Mouse (Mus musculus) forebrain, embryonic 10.5 days (tissue): ENCODE results near the gene Lgsn. TPM values are rescaled to one million over a fixed set of nuclear protein-coding genes. Genes with fewer than 3 reads are reported as not detected.

Experiments used
- DNase-seq: peaks from one replicate; pipeline ENCODE4 v3.0.0-alpha.2; 2017; ENCODE audit warnings: low spot score; ENCODE audit errors: extremely low spot score
- H3K27ac ChIP-seq: fragments of 300-500 bp; sonication (generic); 2 replicates; pipeline ENCODE4 v1.5.1; 2016; ENCODE audit warnings: mild to moderate bottlenecking
- H3K27me3 ChIP-seq: fragments of 300-500 bp; sonication (generic); 2 replicates; pipeline ENCODE4 v1.6.1; 2016; ENCODE audit warnings: mild to moderate bottlenecking; ENCODE audit not compliant: poor library complexity, severe bottlenecking
- H3K36me3 ChIP-seq: fragments of 300-500 bp; sonication (generic); replicated peaks from 2 replicates; pipeline ENCODE4 v1.6.1; 2016; ENCODE audit warnings: mild to moderate bottlenecking, moderate library complexity
- H3K4me1 ChIP-seq: fragments of 300-500 bp; sonication (generic); 2 replicates; pipeline ENCODE4 v1.6.1; 2016
- H3K4me3 ChIP-seq: fragments of 300-500 bp; sonication (generic); 2 replicates; pipeline ENCODE4 v1.5.1; 2016; ENCODE audit warnings: mild to moderate bottlenecking, moderate library complexity
- H3K9me3 ChIP-seq: fragments of 300-500 bp; sonication (generic); 2 replicates; pipeline ENCODE4 v1.6.1; 2016; ENCODE audit warnings: mild to moderate bottlenecking, moderate library complexity
- WGBS: fragments of 180-500 bp; shearing (Covaris S2); methylation state at CpG from one replicate; pipeline ENCODE4 v1.1.7; 2016; 5-methylcytosine and 5-hydroxymethylcytosine counted together
- polyA plus RNA-seq: library from polyadenylated mRNA; unstranded; fragments of >200 nt; fragmentation: Nextera tagmentation; extraction: Ambion mirVana; gene quantifications from 2 replicates; pipeline ENCODE4 v1.2.1, GENCODE M21; 2016

Gene Lgsn
- polyA plus RNA-seq, 1 experiment from 2014 or later = not detected

- 72% methylated on average over 3 of the region's 3 CpGs for WGBS
- Histone ChIP-seq H3K4me3 (no peak overlapping the region), H3K36me3 (no peaks in the 10 kb centered on the region), H3K4me1 (no peaks in the 10 kb centered on the region), H3K27me3 (no peaks in the 10 kb centered on the region), H3K9me3 (no peaks in the 10 kb centered on the region), H3K27ac (no peak overlapping the region)
- no peak for DNase-seq
Measured at GRCm38 (mm10) chr1:31175401-31175800, 800 bp upstream of the Lgsn start.

DNA sequence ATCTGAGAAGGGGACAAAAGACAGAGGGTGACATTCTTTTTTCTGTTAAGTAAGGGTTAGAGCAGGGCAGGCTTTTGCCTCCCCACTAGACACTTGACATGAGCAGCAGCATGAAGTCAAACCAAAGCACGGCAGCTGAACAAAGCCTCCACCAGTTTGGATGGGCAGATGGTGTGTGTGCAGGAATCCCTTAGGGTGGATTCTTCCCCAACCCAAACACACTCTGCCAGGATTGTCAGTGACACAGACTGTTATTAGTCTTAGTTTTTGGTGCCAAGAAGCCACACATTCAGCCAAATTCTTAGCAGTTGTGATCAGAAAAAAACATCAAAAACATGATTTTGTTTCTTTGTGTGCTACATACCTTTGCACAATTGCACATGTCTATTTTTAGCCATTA is 2.1 kb downstream of the Lgsn start:
- Histone ChIP-seq H3K4me3 (no peak overlapping the region), H3K9me3 (no peaks in the 10 kb centered on the region), H3K27me3 (no peaks in the 10 kb centered on the region), H3K4me1 (no peaks in the 10 kb centered on the region), H3K36me3 (no peaks in the 10 kb centered on the region), H3K27ac (no peak overlapping the region)
- DNase-seq = no peak
- 64% methylated on average over 1 of the region's 1 CpGs for WGBS

GRCm38 (mm10) chr1:31190237-31190866 is 14.2 kb downstream of the Lgsn start:
- H3K36me3 ChIP-seq = no peaks in the 10 kb centered on the region
- no peak overlapping the region for H3K27ac ChIP-seq
- no peaks in the 10 kb centered on the region for H3K4me1 ChIP-seq
- H3K27me3 ChIP-seq = no peaks in the 10 kb centered on the region
- WGBS = 83% methylated on average over 10 of the region's 10 CpGs
- H3K4me3 ChIP-seq = no peak overlapping the region
- no peak for DNase-seq
- no peaks in the 10 kb centered on the region for H3K9me3 ChIP-seq

DNA sequence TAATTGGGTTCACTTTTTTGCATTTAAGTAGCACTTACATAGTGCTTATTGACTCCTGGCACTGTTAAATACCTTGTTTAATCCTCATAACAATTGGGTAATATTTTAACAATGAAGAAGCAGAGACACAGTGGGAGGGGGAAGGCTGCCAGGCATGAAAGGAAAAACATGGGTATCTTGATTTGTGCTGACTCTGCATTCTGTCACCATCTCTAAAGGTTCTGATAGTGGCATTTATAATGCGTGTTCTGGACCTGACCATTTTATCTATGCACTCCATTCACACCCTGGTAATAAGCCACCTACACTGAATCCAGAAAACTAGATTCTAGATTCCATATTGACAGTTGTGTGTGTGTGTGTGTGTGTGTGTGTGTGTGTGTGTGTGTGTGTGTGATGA is 19.4 kb downstream of the Lgsn start:
- Histone ChIP-seq H3K9me3 (no peaks in the 10 kb centered on the region), H3K4me3 (no peak overlapping the region), H3K36me3 (no peaks in the 10 kb centered on the region), H3K4me1 (no peaks in the 10 kb centered on the region), H3K27me3 (no peaks in the 10 kb centered on the region), H3K27ac (no peak overlapping the region)
- no peak for DNase-seq
- 88% methylated on average over 1 of the region's 1 CpGs for WGBS

DNA sequence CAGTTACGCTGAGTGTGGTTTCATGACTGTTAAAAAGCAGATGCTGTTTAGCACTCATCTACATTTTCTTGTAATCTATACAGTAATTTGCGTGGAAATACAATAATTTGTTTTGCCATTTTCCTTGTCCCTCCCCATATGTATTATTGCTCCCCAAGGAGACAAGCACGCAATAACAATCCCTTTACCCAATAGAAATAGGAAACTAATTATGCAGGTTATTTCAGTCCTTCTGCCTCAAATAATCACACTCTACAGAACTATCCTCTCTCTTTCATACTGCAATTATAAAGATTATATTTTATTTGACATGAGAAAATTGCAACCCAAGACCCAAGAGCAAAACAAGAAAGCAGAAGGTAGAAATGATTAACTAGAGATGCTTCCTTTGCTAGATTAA is 20.8 kb downstream of the Lgsn start:
- Histone ChIP-seq H3K36me3 (no peaks in the 10 kb centered on the region), H3K27ac (no peak overlapping the region), H3K9me3 (no peaks in the 10 kb centered on the region), H3K27me3 (no peaks in the 10 kb centered on the region), H3K4me1 (no peaks in the 10 kb centered on the region), H3K4me3 (no peak overlapping the region)
- no peak for DNase-seq
- WGBS = 92% methylated on average over 3 of the region's 3 CpGs

GRCm38 (mm10) chr1:31203771-31204170 is 27.6 kb downstream of the Lgsn start:
- no peak overlapping the region for H3K27ac ChIP-seq
- 93% methylated on average over 10 of the region's 10 CpGs for WGBS

DNA sequence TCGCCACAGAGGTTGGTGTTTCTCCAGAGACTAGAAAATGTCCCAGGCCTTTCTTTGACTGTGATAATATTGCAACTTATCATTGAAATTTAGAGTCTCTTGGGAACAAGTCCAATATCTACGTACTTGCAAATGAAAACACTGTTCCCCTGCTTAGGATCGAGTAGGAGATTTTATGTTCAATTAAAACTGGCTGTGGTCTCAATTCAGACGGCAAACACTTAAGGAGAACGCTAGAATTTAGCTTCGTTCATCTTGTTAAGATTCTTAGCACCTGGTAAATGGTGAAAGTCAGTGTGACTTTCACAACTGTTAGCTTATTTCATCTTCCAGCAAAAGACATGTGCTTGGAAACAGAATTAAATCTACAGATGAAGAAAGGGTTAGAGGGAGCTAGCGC is 29.1 kb downstream of the Lgsn start:
- Histone ChIP-seq H3K27ac (no peak overlapping the region), H3K4me3 (no peak overlapping the region), H3K36me3 (no peaks in the 10 kb centered on the region), H3K9me3 (no peaks in the 10 kb centered on the region), H3K4me1 (no peaks in the 10 kb centered on the region), H3K27me3 (no peaks in the 10 kb centered on the region)
- DNase-seq = no peak
- 84% methylated on average over 7 of the region's 7 CpGs for WGBS

More at GRCm38 (mm10) chr1:31203771-31204170, 27.6 kb downstream of the Lgsn start:
- no peak for DNase-seq
- Histone ChIP-seq H3K36me3 (no peaks in the 10 kb centered on the region), H3K4me1 (no peaks in the 10 kb centered on the region), H3K9me3 (no peaks in the 10 kb centered on the region), H3K27me3 (no peaks in the 10 kb centered on the region), H3K4me3 (no peak overlapping the region)

DNA sequence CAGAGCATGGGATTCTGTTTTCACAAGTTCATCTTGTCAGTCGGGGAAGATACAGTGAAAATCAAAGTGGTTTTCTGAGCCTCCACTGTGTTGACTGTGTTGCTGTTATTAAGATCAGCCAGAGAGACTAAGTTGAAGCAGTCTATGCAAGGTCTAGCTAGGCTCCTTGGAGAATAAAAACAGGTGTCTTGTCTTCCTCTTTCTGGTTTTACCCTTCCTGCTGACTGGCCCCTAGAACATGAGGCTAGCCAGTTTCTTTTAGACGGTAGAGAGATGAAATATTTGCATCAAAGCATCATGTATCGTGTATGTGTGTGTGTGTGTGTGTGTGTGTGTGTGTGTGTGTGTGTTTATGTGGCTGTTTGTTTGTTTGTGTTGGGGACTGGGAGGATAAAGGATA is 29.6 kb downstream of the Lgsn start:
- H3K4me3 ChIP-seq = no peak overlapping the region
- H3K4me1 ChIP-seq = no peaks in the 10 kb centered on the region
- H3K27ac ChIP-seq = no peak overlapping the region
- H3K27me3 ChIP-seq = no peaks in the 10 kb centered on the region
- 84% methylated on average over 3 of the region's 3 CpGs for WGBS
- no peaks in the 10 kb centered on the region for H3K9me3 ChIP-seq
- no peaks in the 10 kb centered on the region for H3K36me3 ChIP-seq
- DNase-seq = no peak

DNA sequence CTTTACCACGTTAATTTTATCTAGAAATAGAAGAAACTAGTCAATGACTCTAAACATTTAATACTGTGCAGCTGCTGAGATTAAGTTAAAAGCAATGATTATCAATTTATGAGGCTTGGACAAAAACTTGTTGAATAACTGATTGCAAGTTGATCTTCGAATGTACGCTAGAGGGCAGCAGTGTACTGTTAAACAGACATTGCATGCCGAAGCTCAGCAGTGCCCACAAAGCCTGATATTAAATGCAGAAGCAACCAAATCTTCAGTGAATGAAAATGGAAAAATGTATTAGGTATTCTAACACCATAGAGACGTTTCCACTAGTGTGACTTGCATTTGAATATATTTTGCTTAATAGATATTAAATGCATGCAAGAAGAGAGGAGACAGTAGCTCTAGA is 33.9 kb downstream of the Lgsn start:
- WGBS = 3% methylated on average over 5 of the region's 5 CpGs
- Histone ChIP-seq H3K27me3 (no peaks in the 10 kb centered on the region), H3K36me3 (no peaks in the 10 kb centered on the region), H3K4me1 (no peaks in the 10 kb centered on the region), H3K9me3 (no peaks in the 10 kb centered on the region), H3K27ac (no peak overlapping the region), H3K4me3 (no peak overlapping the region)
- DNase-seq = no peak

DNA sequence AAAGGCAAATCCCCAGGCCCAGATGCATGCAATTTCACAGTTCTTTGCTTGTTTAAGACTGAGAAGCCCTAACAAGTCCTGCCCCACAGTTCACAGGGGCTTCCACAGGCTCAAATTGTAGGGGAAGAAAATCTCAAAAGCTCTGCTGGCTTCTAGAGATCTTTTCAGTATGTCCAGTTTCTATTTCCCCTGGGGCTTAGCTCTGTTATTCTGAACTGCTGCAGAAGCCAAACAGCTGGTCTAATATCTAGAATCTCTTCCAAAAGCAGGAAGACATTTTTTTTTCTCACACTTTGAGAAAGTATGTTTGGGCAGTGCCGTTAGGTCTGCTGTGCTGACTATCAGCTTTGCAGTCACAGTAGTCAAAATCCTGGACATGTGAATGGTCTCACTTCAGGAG is 38.6 kb downstream of the Lgsn start:
- Histone ChIP-seq H3K4me3 (no peak overlapping the region), H3K9me3 (no peaks in the 10 kb centered on the region), H3K36me3 (no peaks in the 10 kb centered on the region), H3K4me1 (no peaks in the 10 kb centered on the region), H3K27ac (no peak overlapping the region), H3K27me3 (no peaks in the 10 kb centered on the region)
- WGBS = 88% methylated on average over 1 of the region's 1 CpGs
- no peak for DNase-seq

GRCm38 (mm10) chr1:31220599-31221250 is 44.5 kb downstream of the Lgsn start:
- Histone ChIP-seq H3K27me3 (no peaks in the 10 kb centered on the region), H3K9me3 (no peaks in the 10 kb centered on the region), H3K4me3 (no peak overlapping the region), H3K27ac (no peak overlapping the region), H3K4me1 (no peaks in the 10 kb centered on the region), H3K36me3 (no peaks in the 10 kb centered on the region)
- DNase-seq = no peak
- 90% methylated on average over 4 of the region's 4 CpGs for WGBS

- DNase-seq = no peak
- Histone ChIP-seq H3K9me3 (no peaks in the 10 kb centered on the region), H3K4me3 (no peak within 1 kb of the TSS), H3K27ac (no peak within 1 kb of the TSS), H3K36me3 (no peaks in the 10 kb centered on the region), H3K4me1 (no peaks in the 10 kb centered on the region), H3K27me3 (no peaks in the 10 kb centered on the region)
- WGBS = 86% methylated on average over 7 of the region's 7 CpGs
Measured at GRCm38 (mm10) chr1:31222564-31222963, 46.4 kb downstream of the Lgsn start, which contains the start of the genes 4931428L18Rik and Pih1d3. Gene 4931428L18Rik (minus strand): TSS chr1:31222684. Gene Pih1d3 (plus strand): TSS chr1:31222838.

- Histone ChIP-seq H3K27ac (no peak overlapping the region), H3K27me3 (peaks cover 42% of the 10 kb centered on the region), H3K4me1 (peaks cover 6% of the 10 kb centered on the region; the same call in 1 of the 2 replicates), H3K36me3 (no peaks in the 10 kb centered on the region), H3K9me3 (no peaks in the 10 kb centered on the region), H3K4me3 (no peak overlapping the region)
- DNase-seq = peak; percentile 37
Measured at GRCm38 (mm10) chr1:31233319-31234036, 57.3 kb downstream of the Lgsn start.
